In the genomic region with DNA sequence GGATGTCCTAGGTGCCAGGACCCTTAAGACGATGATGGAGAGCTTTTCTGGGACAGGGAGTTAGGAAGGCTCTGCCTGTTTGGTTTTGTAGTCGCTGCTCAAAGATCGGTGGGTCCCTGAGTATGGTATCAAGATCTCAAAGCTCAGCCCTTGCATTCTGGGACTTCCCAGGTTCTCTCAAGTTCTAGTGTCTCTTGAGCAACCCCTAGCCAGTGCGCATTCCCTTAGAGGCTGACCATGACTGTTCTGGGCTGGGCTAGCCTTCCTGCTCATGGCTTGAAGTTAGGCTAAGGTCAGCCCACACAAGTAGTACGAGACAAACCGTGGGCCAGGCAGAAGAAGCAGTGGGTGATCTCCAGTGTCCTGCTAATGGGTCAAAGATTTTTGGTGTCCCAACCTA, we compare ENCODE assay signal across 8 mouse cellular contexts. TPM values are rescaled to one million over a fixed set of nuclear protein-coding genes. Genes with fewer than 3 reads are reported as not detected.
A peak's percentile ranks its signal among the peaks of the same experiment; 100 is the strongest.
DNase-seq lines count a peak whose midpoint lies in the region; ATAC-seq and TF ChIP-seq lines count a peak whose summit lies in the region.

No protein-coding gene starts in this region.

- DNase-seq in gastrocnemius, adult 2 months, result no peak
- DNase-seq in gastrocnemius, postnatal 25 days, result no peak
- no peak for DNase-seq in spleen, adult 2 months (ENCODE audit: low read depth in 1 of 2, low spot score in 2 of 2)
- DNase-seq in spleen, postnatal 14 days (ENCODE audit: low spot score in 2 of 2), result no peak
- no peak for DNase-seq in Muller cell, postnatal 12 days (ENCODE audit: inconsistent ontology term)
- no peak for DNase-seq in frontal cortex, postnatal 10 days (ENCODE audit: low spot score in 2 of 2)

- H3K4me3 ChIP-seq in gastrocnemius, adult 2 months, result peak overlapping the region; percentile 80
- H3K4me3 ChIP-seq in spleen, adult 2 months (ENCODE audit: extremely low read depth, insufficient read depth, insufficient read length), result peak overlapping the region; percentile 90
- H3K4me3 ChIP-seq in liver, embryonic 12.5 days, result peak overlapping the region; percentile 60

- intact Hi-C loops in gastrocnemius, adult 2 months (cut with DNase I), result loop anchor here (5.0 kb wide), 1 partner anchor 74 kb away; no protein-coding TSS in a partner anchor

- ATAC-seq in liver, embryonic 12.5 days, result no peak
- ATAC-seq in megakaryocyte-erythroid progenitor cell, adult 5-6 weeks (replicated peaks; ENCODE audit: low FRiP score, low TSS enrichment, poor library complexity, severe bottlenecking), result no peak

- WGBS in spleen, adult 2 months, result 68% methylated on average over 6 of the region's 6 CpGs
- 57% methylated on average over 6 of the region's 6 CpGs for WGBS in liver, embryonic 12.5 days (ENCODE audit: insufficient replicate concordance)

- peaks cover 36% of the 10 kb centered on the region; the same call in 1 of the 2 replicates for H3K4me1 ChIP-seq in spleen, adult 2 months (ENCODE audit: control insufficient read depth, insufficient read depth, insufficient read length)
- peaks cover 40% of the 10 kb centered on the region for H3K4me1 ChIP-seq in liver, embryonic 12.5 days

- no peak overlapping the region for H3K9ac ChIP-seq in liver, embryonic 12.5 days

- peak overlapping the region; percentile 75 for H3K4me2 ChIP-seq in liver, embryonic 12.5 days

- H3K9me3 ChIP-seq in liver, embryonic 12.5 days (replicated peaks), result no peaks in the 10 kb centered on the region

- peaks cover 4% of the 10 kb centered on the region; the same call in 1 of the 2 replicates for H3K27me3 ChIP-seq in spleen, adult 2 months (ENCODE audit: control insufficient read depth, insufficient read depth, low read length)
- peaks cover 40% of the 10 kb centered on the region for H3K27me3 ChIP-seq in liver, embryonic 12.5 days (replicated peaks)

- peak overlapping the region; percentile 86 for H3K27ac ChIP-seq in gastrocnemius, adult 2 months
- peak overlapping the region; percentile 87; the same call in 1 of the 2 replicates for H3K27ac ChIP-seq in spleen, adult 2 months (ENCODE audit: insufficient read depth, low read length)
- no peak overlapping the region for H3K27ac ChIP-seq in liver, embryonic 12.5 days

- no peak for TF ChIP-seq CTCF in gastrocnemius, adult 2 months (IDR thresholded peaks at IDR 0.05)
- no peak for TF ChIP-seq CTCF in spleen, adult 2 months (IDR thresholded peaks at IDR 0.05; ENCODE audit: extremely low read depth, insufficient read depth, insufficient read length, insufficient replicate concordance)

- no peaks in the 10 kb centered on the region for H3K36me3 ChIP-seq in spleen, adult 2 months (ENCODE audit: control insufficient read depth, insufficient read depth, low read length)
- no peaks in the 10 kb centered on the region for H3K36me3 ChIP-seq in liver, embryonic 12.5 days

- no peak for TF ChIP-seq POLR2A in spleen, adult 2 months (IDR thresholded peaks at IDR 0.05; ENCODE audit: low read depth, low read length)

RNA-seq across cellular contexts. Expression of a gene that starts 1.5 kb away (rescaled TPM):
- total RNA-seq in gastrocnemius, adult 2 months (2021), result under 1 TPM; 0.92 to 0.98 TPM
- total RNA-seq in gastrocnemius, postnatal 25 days (2021), result 1 to 10 TPM; 1.0 to 1.4 TPM
- polyA plus RNA-seq in spleen, adult 2 months (2012; rRNA removed), result 30.8 and 44.2 TPM in 2 replicates
- polyA plus RNA-seq in liver, embryonic 12.5 days (2016; fragmentation: Nextera tagmentation; extraction: Ambion mirVana), result 2.3 and 3.1 TPM in 2 replicates
- total RNA-seq in megakaryocyte-erythroid progenitor cell, adult 5-6 weeks (2014; fragmentation: Nextera tagmentation), result 0.09 and 0.67 TPM in 2 replicates
- 0.28 and 0.88 TPM in 2 replicates for total RNA-seq in megakaryocyte-erythroid progenitor cell, adult 5-6 weeks (2017)
